Mouse (Mus musculus) brain, adult 2 months (tissue): ENCODE measurements at regions not wholly inside any gene's neighbourhood (a gene's known extent, or its start where the extent isn't known, plus 50 kb on each side); places are given as distances from the start of the nearest gene placed in this dataset.

Source experiments
- DNase-seq: peaks from one replicate; pipeline ENCODE4 v3.0.0; 2011; ENCODE audit warnings: low read depth, low spot score

DNA sequence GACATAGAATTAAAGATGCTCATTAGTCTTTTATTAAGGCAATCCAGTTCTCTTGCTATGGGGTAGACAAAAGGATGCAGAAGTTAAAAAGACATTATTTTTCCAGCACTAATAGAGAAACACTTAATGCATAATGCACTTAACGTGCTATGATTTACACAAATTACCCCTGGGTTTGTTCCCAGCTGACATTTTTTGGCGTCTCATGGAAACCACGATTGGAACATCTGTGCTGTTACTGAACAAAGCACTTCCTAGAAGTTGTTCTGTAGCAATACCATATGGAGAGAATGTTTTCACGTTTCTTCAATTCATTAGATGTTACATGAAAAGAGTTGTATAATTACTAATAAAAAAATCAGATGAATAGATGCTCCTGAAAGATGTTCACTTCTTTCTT, 635.2 kb downstream of the Gm597 start:
- DNase-seq = peak; percentile 27

DNA sequence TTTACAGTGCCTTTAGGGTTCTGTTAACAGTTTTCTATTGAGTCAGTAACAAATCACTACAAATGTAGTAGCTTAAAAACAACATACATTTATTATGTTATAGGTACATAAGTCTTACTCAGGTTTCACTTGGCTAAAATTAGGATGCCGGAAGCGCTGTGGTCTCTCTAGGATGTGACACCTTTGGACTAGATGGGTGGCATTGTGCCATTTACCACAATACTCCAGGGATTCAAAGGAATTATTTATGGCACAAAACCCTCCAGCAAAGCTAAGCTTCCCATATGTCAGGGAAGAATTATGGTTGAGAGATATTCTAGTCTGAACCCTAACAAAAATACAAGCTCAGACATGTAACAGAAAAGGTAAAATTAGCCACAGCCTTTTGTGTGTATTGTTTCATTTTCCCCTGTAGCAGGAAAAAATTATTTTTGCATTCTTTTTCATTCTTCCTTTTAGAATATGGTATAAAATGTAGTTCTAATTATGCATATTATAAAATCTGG, 678.0 kb downstream of the Gm597 start:
- DNase-seq = peak; percentile 86

DNA sequence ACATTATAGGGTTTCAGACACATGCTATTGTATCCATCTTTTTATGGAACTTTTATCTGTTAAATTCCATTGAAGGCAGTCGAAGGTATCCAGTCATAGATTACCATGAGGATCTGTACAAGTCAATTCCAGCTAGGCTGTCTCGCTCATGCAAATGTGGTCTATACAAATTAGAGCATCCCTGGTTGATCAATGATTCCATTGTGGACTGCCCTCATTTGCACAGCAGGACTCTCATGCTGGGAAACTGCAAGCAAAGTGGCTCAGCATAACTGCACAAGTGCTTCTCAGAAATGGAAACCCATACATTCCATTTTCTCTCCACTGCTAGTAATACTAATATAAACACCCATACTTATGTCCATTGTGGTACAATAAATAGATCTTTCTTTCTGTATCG, 695.6 kb downstream of the Gm597 start:
- no peak for DNase-seq

DNA sequence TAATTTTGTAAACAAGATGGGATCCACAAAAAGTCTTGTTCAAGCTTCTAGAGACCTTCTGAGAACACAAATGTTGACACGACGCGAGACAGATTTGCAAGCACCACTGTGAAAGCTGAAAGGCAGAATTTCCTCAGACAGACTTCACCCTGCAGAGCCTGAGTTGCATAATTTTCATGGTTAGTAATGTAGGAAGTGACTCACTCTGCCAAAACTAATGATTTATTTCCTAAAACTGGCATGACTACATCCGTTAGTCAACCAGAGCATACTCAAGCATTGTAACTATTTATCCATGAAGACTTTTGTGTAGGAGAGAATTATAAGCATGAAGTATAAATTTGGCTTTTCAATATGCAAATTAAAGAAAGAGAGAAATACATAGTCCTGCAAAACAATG, 726.1 kb downstream of the Gm597 start:
- peak; percentile 58 for DNase-seq

DNA sequence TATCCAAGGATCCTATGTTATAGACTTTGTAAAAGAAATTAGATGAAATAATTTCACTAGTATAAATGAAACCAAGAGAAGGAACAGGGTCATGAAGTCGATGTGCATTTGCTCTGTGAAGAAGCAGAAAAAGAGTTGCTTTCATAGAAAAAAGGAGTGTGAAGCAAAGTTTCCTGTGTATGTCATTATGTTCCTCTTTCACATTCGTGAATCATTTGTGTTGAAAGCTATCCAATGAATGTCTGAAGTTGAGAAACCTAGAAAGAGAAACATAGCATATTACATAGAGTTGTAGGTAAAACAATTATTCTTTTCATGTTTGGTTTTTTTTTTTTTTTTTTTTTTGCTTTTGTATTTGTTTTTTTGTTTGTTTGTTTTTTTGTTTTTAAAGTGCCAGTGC, 732.1 kb downstream of the Gm597 start:
- DNase-seq = peak; percentile 6

DNA sequence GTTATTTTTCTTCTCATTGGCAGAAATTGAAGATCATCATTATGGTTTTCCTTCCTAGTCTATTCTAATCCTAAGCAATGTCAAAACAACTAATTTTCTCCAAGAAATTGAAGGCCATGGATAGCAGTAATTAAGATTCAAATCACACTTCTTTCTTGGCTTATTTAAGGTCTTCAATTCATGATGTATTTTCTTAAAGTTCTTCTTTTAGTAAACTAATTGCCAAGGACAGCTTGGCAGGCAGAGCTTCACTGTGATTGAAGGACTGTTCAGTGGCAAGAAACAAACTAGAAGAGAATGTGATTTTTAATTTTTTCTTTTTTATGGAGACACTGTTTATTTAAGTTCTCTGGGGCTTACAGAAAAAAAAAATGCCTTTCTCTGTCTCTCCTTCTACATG, 732.7 kb downstream of the Gm597 start:
- peak; percentile 26 for DNase-seq

DNA sequence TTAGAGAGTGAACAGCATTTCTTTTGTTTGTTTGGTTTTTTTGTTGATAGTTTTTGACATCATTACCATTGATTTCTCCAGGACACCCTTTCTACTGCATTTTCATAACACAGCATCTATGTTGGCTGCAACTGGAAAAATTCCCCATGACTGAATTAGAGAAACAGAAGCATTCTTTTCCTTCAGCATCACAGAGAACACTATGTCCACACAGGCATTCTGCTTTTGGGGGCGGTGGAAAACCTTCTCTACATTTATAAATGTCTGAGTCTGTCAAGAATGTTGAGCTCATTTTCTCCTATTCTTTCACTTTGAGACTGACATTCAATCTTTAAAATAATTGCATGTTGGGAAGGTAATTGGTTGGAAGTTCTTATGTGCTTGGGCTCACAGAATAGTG, 734.4 kb downstream of the Gm597 start:
- DNase-seq = peak; percentile 41

DNA sequence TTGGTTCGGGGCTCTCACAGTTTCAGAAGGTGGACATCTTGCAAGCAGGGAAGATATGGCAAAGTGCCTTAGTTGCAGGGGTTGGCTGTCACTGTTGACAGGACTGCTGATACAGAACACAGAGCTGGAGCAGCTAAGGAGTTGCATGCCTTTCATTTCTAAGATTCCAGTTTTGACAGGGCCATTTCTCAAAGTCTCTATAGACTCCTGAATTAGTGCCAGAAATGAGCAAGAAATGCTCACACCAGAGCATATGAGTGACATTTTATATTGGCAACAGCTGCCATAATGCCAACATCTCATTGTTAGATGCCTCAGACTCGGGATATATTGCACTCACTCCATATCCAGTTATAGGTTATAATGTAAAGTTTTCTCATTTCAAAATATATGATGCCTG, 754.3 kb downstream of the Gm597 start:
- DNase-seq = no peak

DNA sequence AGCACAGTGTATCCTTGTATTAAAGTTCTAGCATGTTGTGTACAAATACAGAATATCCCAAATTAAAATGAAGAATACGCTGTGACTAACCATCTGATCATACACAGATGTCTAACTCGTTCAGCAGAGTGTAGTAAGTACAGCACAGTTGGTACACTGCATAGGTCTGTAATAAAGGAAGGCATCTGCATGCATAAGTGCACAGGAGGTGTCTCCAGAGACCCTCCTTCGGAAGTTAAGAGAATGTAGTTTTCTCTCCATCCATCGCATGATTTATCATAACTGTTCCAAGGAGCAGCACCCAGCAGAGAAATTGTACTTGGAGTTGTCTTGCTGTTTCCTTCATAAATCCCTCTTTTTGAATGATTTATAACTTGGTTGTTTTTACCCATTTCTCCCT, 781.6 kb downstream of the Gm597 start:
- no peak for DNase-seq

DNA sequence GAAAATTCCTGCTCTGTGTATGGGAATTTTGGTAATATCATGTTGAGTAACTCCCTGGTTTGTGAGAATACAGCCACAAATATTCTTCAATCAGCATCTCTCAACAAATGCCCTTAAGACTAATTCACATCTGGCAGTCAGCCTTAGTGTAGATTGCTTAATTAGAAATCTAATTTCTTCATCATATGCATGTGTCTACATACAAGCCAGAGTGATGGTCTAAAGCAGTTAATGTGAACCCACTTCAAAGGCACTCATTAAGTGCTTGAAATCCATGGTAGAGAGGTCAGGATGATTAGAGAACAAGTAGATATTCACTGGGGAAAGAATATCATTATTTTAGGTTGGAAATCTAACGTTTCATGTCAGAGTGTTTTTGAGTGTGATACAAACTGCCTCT, 816.7 kb downstream of the Gm597 start:
- no peak for DNase-seq
